Mouse (Mus musculus) urinary bladder, postnatal 10 days (tissue): Measurements from ENCODE around the gene Ralgds.
"Not testable (repeated sequence)": the region's sequence is repeated elsewhere in the genome, so short reads cannot be mapped to it uniquely, and the experiment has no call there.

Source experiments
- DNase-seq: peaks from one replicate; pipeline ENCODE4 v3.0.0; 2022; ENCODE audit warnings: low spot score

Ralgds gene

DNA sequence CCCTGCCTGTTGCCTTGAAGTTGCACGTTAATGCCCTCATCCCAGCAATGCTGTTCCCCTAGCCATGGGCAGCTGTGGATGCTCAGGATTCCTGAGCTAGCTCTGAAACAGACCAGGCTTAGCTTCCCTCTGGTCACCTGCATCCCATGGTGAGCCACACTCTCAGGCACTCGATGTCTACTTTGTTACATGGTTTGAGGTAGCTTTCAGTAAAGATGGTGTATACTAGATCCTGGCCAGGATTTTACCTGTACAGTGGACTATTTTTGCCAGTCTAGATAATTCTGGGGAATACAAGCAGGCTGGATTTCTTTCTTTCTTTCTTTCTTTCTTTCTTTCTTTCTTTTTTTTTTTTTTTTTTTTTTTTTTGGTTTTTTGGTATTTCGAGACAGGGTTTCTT, 7.1 kb upstream of the Ralgds start, which contains the start of gene Gm10134:
Gene Gm10134 (plus strand): TSS at position 301 of the 400 bp plus-strand sequence.
- DNase-seq, result peak; percentile 2

DNA sequence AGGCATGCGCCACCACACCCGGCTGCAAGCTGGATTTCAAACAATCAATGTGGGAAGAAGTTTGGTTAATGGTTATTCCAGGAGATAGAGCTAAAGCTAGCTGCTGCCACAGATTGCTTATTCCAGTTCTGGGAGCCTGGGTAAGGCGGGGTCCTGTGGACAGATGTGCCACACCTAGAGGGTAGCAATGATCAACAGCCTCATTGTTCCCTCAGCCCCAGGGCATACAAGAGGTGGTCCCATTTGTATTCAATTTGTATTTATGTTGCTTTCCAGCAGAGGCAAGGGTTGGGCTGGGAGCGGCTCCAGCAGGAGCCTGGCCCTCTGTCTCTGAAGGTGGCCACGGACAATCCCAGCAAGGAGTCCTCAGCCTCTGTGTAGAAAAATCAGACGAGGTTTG, 6.6 kb upstream of the Ralgds start:
- peak; percentile 3 for DNase-seq

DNA sequence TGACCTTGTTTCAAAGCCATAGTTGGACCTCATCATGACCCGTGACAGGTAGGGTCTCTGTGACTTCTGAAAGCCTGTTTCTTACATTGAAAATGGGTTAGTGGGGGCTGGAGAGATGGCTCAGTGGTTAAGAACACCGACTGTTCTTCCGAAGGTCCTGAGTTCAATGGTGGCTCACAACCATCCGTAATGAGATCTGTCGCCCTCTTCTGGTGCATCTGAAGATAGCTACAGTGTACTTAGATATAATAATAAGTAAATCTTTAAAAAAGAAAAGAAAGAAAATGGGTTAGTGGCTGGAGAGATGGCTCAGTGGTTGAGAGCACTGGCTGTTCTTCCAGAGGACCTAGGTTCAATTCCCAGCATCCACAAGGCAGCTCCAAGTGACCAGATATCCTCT, 1.3 kb upstream of the Ralgds start:
- DNase-seq, result not testable (repeated sequence)

- DNase-seq, result no peak
Observed at GRCm38 (mm10) chr2:28513431-28514370, 776 bp downstream of the Ralgds start.

DNA sequence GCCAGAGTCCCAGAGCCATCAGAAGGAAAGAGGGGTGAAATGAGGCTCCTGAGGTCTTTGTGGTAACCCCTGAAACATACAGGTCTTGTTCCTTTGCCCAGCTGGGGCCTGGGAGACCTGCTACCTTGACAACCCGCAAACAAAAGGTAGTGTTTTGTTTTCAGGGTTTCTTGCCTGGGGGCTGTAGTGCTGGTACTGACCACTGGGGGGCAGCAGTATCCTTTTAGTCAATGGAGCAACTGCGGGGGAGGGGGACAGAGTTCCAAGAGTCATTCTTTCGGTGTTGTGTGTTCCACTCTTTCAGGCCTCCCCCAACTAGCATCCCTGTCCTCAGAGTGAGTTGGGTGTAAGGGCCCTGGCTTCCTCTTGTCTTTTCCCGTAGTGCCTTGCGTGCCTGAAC, 1.6 kb downstream of the Ralgds start:
- no peak for DNase-seq

DNA sequence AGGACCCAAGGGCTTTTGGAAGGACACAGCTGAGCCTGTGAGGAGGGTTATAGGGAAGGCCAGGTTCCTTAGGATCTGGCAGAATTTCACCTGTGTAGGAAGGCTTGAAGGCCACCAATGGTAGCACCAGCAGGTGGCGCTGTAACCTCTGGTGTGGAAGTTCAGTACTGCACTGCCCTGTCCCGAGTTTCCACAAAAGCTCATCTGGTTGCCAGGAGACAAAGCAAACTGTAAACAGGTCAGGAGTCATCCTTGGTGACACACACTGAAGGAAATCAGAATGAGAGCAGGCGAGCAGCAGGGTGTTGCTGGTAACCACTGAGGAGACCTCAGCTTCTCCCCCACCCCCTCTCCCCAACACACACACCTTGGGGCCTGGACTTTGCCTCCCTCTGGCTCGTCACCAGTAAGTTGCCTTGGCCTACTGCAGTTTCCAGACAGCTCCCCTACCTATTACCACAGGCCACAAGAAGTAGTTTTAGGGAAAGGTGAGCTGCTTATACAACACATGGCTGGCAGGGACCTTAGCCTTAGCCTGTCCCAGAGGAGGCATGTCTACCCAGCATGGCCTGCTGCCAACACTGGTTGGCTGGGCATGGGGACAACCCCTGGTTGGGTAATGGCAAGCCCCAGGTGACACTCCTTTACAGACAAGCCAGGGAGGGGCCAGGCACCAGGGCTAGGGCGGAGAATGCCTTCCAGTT, 4.4 kb downstream of the Ralgds start:
- DNase-seq, result peak; percentile 56

DNA sequence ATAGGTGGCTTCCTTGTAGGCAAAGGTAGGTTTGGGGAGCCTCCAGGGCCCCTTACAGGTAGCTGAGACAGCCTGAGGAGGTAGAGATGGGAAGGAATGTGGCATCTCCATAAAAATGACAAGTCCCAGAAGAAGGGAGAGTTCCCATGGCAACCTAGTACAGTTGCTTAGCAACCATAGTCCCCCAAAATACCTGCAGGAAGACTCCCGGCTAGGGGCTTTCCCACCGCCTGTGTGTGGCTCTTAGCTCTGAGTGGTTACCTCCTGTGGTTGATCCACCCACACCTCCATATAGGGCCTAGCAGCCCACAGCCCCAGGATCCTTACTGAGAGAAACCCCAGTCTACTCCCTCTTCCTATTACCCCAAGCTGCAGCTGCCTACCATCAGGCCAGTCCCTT, 5.3 kb downstream of the Ralgds start:
- no peak for DNase-seq

DNA sequence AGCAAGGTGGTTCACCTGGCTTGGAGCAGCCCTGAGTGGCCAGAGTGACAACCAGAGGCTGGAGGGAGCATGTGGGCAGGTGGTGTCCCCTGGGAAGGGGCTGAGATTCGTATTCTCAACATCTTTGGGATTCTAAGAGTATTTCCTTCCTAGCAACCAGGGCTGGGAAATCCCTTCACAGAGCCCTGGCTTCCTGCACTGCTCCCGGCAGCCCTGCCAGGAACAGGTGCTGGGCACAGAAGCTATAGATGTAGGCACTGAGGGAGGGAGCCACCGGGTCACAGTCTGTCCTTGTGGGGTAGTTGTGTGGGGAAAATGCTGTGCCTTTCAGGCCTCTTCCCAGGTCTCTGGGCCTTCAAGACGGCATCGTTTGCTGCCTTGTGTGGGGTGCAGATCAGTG, 7.7 kb downstream of the Ralgds start:
- DNase-seq, result no peak

DNA sequence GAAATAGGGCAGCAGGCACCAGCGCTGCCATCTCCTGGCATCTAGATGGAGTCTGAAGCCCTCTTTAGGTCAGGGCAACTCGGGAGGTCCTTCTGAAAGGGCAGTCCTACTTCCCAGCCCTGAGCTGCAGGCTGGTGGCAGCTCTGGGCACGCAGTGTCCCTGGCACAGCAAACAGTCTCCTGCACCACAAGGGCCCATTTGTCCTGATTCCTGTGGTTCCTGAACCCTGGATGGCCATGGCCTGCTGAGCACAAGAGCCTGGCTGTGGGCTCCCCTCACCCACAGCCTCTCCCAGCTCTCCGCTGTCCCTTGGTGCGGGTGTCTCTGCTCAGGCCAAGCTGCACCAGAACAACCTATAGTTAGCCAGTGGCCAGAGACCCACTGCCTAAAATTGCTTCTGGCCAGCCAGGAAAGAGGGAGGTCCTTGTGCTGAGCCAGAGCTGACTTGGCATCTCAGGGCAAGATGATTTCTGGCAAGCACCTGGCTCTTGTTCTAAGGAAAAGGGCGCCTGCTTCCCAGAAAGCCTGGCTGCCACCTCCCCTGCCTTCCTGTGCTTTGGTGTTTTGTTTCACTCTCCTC, 8.7 kb downstream of the Ralgds start:
- no peak for DNase-seq

DNA sequence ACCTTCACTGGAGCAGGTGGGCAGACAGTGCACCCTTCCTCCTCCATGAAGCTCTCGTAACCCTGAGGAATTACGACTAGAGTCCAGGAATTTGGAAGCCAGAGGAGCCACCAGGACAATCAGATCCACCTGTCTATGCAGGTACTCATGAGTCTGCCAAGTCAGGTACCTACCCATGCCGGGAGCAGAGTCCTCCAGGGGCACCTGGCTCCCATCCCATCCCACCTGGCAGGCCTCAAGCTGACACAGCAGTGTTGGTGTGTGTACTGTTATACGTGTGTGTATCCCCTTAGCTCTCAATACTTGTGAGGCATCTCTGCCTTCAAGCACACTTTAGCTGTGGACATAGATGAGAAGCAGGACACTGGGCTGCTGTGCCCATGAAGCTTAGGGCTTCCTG, 9.2 kb downstream of the Ralgds start:
- DNase-seq, result no peak

- DNase-seq, result peak; percentile 68
Observed at GRCm38 (mm10) chr2:28523643-28524117, 10.8 kb downstream of the Ralgds start.

DNA sequence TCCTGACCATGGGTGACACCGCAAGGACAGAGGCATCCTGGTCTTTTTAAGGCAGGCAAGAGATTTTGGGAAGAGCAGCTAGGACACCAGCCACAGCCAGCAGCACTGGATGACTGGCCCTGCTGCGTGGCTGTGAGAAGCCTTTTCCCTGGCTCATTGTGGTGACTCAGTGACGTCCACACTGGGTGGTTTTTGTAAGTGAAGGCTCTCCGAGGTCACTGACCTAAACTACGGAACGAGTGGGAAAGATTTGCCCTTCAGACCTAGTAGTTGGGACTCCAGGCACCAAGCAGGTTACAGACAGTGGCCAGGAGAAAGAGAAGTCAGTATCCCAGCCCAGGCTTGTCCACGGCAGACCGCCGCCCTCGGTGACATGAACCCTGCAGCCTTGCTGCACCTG, 11.5 kb downstream of the Ralgds start:
- no peak for DNase-seq

- DNase-seq, result no peak
Observed at GRCm38 (mm10) chr2:28525219-28525942, 12.5 kb downstream of the Ralgds start.

DNA sequence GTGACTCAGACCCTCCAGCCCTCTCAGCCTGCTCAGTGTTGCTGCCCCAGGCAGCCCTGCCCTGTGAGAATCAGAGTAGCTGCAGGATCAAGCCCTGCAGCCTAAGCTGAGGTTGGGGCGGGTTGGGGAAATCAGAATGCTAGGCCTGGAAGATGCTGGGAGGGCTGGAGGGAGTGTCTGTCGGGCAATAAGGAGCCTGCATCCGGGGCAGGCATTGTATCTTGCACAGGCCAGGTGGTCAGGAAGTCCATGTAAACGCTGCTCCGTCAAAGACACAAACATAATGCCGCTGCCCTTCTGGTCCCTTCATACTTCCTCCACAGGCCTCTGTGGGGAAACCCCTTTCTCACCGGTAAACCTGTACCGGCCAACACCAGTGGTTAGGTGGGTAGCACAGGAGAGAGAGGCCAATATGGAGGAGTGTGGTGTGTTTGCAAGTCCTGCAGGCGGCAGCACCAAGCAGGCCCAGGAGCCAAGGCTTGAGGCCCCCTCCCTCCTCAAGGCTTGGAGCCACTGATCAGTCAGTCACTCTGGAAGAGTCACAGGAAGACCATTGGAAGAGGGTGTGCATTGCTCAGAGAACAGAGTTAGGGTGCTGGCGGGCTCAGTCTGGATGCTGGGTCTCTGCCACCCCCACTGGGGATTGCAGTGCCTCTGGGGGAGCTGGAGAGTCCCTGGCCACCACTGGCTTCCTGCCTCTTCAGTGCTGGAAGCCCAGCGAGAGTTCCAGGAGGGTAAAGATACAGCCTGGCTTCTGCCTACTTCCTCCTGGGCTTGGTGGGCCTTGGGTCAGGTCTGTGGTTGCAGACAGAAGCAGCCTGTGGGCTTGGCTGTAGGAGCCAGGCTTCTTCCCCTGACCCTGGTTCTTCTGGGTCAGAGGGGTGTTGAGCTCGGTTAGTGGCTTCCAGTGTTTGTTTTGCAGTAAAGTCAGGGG, 13.3 kb downstream of the Ralgds start:
- DNase-seq, result no peak

- DNase-seq, result no peak
Observed at GRCm38 (mm10) chr2:28527436-28528353, 14.8 kb downstream of the Ralgds start.

GRCm38 (mm10) chr2:28528354-28528730, 15.4 kb downstream of the Ralgds start:
- DNase-seq, result no peak

- no peak for DNase-seq
Observed at GRCm38 (mm10) chr2:28529856-28530255, 16.9 kb downstream of the Ralgds start.

- no peak for DNase-seq
Observed at GRCm38 (mm10) chr2:28530311-28530710, 17.4 kb downstream of the Ralgds start.

DNA sequence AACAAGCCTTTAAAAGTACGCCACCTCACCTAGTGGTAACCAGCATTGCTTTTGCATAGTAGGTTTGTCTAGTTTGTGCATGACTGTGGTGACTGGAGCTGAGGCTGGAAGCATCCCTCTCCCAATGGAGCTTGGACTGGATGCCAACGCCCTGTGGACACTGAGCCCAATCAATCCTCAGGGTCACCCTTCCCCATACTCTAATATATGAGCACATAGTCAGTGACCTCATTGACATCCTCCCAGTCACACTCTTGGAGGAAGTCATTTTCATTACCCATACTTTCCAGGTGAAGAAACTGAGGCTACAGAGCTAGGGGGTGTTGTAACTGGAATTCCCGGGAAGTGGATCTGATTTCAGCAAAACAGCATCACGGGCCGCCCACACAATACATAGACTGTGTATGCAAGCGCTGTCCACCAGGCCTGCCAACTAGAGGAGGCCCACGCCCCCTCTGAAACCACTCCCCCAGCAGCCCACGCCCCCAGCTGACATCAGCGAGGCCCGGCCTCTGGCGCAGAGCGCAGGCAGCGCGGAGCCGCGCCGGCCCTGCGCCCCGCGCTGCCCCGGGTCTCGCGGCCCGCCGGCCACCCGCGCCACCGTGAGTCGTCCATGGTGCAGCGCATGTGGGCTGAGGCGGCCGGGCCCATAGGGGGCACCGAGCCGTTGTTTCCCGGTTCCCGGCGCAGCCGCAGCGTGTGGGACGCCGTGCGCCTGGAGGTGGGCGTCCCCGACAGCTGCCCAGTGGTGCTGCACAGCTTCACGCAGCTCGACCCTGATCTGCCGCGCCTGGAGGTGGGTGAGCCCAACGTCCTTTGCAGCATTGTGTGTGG, 20.2 kb downstream of the Ralgds start:
- DNase-seq, result peak; percentile 56
